Mouse (Mus musculus): ENCODE results near the gene Ascc1. TPM values are rescaled to one million over a fixed set of nuclear protein-coding genes. Genes with fewer than 3 reads are reported as not detected.

Gene Ascc1
- polyA plus RNA-seq, 1 experiment from 2014 or later, result 36.2 TPM

DNA sequence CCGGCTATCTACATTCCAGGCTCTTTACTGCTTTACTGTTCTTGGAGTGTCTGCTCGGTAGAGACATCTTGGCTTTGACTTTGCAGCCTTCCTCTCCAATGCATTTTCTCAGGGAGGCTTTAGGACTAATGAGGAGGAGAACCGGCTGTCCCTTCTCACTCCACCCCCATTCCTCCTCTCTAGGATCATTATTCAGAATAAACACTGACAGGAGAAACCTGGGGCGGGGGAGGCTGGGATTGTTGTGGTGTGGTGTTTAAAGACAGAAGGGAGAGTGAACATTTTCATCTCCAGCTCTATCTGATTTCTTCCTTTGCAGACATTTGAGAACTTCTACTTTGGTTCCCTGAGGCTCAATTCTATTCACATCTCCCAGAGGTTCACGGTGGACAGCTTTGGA, 95.2 kb downstream of the Ascc1 start:
- Histone ChIP-seq H3K4me3 (no peak overlapping the region), H3K4me1 (no peaks in the 10 kb centered on the region), H3K36me3 (peaks cover 10% of the 10 kb centered on the region; the same call in 1 of the 2 replicates), H3K9me3 (no peaks in the 10 kb centered on the region), H3K27ac (no peak overlapping the region), H3K27me3 (ENCODE audit: insufficient read depth, poor library complexity, severe bottlenecking) (peaks cover 81% of the 10 kb centered on the region)
- no peak for DNase-seq (ENCODE audit: low spot score)
- 79% methylated on average over 5 of the region's 5 CpGs for WGBS

DNA sequence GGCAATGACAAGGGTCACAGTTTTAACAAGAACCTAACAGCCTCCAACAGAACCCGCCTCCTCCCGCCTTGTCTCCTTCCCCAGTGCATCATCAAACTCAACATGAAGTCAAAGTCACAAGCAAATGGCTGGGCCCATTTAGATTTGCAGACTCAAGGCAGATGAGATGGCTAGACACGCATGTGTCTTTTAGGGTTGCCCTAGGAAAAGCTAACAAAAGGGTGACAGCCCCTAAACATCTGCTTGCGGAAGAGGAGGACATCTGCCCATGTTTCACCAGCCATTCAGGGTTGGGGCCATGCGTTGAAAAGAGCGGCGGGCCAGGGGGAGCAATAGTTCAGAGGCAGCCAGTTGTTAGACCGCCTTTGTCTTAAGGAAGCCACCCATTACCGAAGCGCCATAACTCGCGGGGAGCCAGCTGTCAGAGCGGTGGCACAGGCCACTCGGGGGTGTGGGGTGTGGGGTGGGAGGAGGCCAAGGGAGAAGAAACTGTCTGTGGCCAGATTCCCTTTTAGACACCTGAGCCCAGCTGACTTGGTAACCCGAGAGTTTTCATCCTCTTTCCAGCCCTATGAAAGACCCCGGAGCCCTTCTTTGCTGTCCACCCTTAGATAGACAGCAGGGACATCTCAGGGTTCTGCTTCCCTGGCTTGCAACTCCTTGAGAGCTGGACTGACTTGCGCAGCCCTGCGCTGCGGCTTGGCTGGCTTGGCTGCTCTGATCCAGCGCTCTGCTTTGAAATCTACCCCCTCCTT, 103.0 kb downstream of the Ascc1 start:
- Histone ChIP-seq H3K4me1 (peaks cover 28% of the 10 kb centered on the region), H3K36me3 (peaks cover 4% of the 10 kb centered on the region; the same call in 1 of the 2 replicates), H3K27ac (no peak overlapping the region), H3K27me3 (ENCODE audit: insufficient read depth, poor library complexity, severe bottlenecking) (peaks cover 88% of the 10 kb centered on the region), H3K9me3 (no peaks in the 10 kb centered on the region), H3K4me3 (peak overlapping the region; percentile 70)
- 17% methylated on average over 20 of the region's 20 CpGs for WGBS
- DNase-seq (ENCODE audit: low spot score), result no peak

DNA sequence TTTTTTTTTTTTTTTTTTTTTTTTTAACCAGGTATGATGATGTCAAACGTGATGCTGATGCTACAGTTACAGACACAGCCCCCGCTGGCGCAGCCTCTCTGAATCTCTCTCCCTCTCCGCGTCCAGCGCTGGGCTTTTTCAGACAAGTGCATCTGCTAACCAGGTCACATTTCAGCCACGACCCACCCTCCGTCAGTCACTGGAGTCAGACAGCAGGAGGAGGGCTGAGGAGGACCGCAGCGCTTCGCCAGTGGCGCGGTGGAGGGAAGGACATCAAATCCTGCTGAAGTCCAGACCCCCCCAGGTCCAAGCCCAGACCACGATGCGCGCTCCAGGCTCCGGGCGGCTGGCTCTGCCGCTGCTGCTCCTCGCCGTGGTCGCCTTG, 103.5 kb downstream of the Ascc1 start, which contains the start of gene Spock2:
Spock2 (plus strand) TSS at position 74 of the 385 bp plus-strand sequence.
- no peak for DNase-seq (ENCODE audit: low spot score)
- Histone ChIP-seq H3K4me1 (peaks cover 28% of the 10 kb centered on the region), H3K4me3 (peak within 1 kb of the TSS; percentile 70), H3K36me3 (no peaks in the 10 kb centered on the region), H3K27ac (peak within 1 kb of the TSS; percentile 37; the same call in 1 of the 2 replicates), H3K9me3 (no peaks in the 10 kb centered on the region), H3K27me3 (ENCODE audit: insufficient read depth, poor library complexity, severe bottlenecking) (peaks cover 94% of the 10 kb centered on the region)
- WGBS, result under 1% methylated on average over 22 of the region's 22 CpGs

DNA sequence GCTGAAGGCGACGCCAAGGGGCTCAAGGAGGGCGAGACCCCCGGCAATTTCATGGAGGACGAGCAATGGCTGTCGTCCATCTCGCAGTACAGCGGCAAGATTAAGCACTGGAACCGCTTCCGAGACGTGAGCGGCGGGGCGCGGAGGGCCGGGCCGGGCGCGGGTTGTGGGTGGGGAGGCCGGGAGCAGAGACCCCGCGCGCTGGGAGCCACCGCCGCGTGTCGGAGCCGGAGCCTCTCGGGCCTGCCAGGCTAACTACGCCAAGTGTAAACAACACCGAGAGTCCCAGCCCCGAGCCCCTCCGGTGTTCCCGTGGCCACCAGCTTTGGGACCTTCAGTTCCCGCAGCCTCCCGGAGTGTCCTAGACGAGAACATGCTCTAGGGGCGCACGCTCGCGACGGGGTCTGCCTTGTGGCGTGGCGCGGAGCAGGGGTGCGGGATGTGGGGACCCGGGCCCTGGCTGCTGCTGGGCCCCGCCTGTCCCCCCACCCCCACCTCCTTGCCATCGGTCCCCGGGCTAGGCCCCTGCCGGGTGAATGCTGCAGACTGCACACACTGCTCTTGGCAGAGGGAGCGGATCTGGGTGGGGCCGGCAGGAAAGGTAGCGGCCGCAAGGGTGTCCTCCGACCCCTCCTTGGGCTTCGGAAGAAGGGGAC, 104.1 kb downstream of the Ascc1 start:
- Histone ChIP-seq H3K36me3 (no peaks in the 10 kb centered on the region), H3K4me1 (peaks cover 28% of the 10 kb centered on the region), H3K4me3 (peak overlapping the region; percentile 70), H3K9me3 (no peaks in the 10 kb centered on the region), H3K27ac (peak overlapping the region; percentile 37; the same call in 1 of the 2 replicates), H3K27me3 (ENCODE audit: insufficient read depth, poor library complexity, severe bottlenecking) (peaks cover 99% of the 10 kb centered on the region)
- no peak for DNase-seq (ENCODE audit: low spot score)
- under 1% methylated on average over 57 of the region's 57 CpGs for WGBS

DNA sequence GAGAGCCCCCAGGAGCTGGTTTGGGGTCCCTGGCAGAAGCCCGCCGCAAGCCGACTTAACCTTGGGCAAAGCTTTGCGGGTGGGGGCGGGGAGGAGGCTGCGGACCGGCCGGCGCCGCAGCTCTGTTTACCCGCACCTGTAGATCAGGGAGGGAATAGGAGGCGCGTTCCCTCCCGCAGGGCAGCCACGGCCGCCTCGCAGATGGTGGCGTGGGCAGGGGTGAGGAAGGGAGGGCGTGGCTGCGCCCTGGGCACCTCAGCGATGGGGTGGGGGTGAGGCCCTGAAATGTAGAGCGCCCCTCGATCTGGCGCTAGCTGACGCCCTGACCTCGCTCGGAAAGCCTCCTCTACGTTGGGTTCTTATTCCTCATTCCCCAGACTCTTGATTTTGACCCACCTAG, 104.8 kb downstream of the Ascc1 start:
- no peak for DNase-seq (ENCODE audit: low spot score)

DNA sequence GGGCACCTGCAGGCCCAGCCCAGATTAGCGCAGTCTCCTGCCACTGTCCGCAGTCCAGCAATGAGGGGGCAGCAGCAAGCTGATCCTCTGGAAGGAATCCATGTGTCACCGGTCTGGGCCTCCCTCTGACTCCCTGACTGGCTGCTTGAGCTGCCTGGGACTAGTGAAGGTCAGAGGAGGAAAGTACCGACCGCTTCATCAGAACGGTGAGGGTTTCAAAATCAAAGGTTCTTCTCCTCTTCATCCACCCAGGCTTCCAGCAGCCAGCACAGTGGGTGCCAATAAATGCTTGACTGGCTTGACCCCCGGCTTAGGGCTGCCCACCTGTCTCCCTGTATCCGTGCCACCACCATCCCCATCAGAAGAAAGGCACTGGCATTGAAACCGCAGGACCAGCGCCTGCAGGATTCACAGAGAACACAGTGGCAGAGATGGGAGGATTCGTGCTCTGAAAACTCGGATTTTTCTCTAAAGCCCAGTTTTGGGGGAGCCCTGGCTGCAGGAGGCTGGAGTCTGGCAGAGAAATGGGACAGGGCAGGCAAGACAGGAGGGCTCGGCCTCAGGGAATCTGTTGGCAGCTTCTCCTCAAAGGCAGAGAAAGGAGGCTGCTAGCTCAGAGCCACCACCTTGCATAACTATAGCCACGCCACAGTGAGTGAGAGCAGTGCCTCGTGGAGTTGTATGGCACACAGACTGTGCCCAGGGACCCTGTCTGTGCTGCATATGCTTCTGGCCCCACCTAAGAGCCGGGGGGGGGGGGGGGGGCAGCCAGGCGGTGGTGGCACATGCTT, 105.9 kb downstream of the Ascc1 start:
- no peak for DNase-seq (ENCODE audit: low spot score)
- H3K27ac ChIP-seq, result no peak overlapping the region
- 43% methylated on average over 17 of the region's 17 CpGs for WGBS
- H3K9me3 ChIP-seq, result no peaks in the 10 kb centered on the region
- H3K36me3 ChIP-seq, result no peaks in the 10 kb centered on the region
- peaks cover 98% of the 10 kb centered on the region for H3K27me3 ChIP-seq (ENCODE audit: insufficient read depth, poor library complexity, severe bottlenecking)
- no peak overlapping the region for H3K4me3 ChIP-seq
- peaks cover 28% of the 10 kb centered on the region for H3K4me1 ChIP-seq

More for the DNA sequence above, 104.8 kb downstream of the Ascc1 start:
- H3K4me3 ChIP-seq, result peak overlapping the region; percentile 70
- peak overlapping the region; percentile 37; the same call in 1 of the 2 replicates for H3K27ac ChIP-seq
- peaks cover 28% of the 10 kb centered on the region for H3K4me1 ChIP-seq
- H3K36me3 ChIP-seq, result no peaks in the 10 kb centered on the region
- H3K9me3 ChIP-seq, result no peaks in the 10 kb centered on the region
- 2% methylated on average over 28 of the region's 28 CpGs for WGBS
- H3K27me3 ChIP-seq (ENCODE audit: insufficient read depth, poor library complexity, severe bottlenecking), result peaks cover 98% of the 10 kb centered on the region

DNA sequence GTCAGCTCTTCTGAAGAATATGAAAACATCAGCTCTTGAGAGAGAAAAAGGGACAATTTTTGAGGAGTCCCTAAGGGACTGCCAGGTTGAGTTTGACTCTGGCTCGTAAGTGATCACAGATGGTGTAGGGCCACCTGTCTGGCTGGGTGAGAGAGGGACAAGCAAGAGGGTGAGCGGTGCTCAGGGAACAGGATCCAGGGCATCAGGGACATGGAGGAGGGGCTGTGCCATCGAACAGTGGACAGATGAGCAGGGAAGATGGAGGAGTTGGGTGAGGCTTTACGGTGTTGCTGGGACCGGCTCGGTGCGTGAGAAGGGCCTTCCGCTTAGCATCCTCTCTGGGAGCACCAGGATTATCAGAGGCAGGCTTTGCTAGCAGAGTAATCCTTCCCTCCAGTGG, 106.7 kb downstream of the Ascc1 start:
- peaks cover 98% of the 10 kb centered on the region for H3K27me3 ChIP-seq (ENCODE audit: insufficient read depth, poor library complexity, severe bottlenecking)
- no peaks in the 10 kb centered on the region for H3K36me3 ChIP-seq
- H3K4me3 ChIP-seq, result no peak overlapping the region
- no peak overlapping the region for H3K27ac ChIP-seq
- H3K4me1 ChIP-seq, result peaks cover 28% of the 10 kb centered on the region
- 81% methylated on average over 8 of the region's 8 CpGs for WGBS
- no peaks in the 10 kb centered on the region for H3K9me3 ChIP-seq
- no peak for DNase-seq (ENCODE audit: low spot score)

DNA sequence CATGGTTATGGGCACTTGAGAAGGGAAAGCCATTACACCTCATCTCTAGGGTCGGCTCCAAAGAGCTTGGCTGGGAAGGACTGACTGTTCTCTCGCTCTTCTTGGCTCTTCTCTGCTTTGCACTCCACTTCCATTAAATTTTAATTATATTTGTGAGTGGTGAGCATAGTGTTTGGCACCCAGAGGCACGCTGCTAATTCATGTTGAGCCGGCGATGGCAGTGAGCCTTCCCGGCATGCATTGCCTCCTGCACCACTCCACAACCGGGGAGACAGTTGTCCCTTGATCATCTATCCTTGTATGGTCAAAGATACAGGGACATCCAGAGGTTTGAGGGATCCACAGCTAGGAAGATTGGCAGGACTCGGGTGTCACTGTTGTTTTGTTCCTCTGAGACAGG, 107.4 kb downstream of the Ascc1 start:
- Histone ChIP-seq H3K4me1 (peaks cover 28% of the 10 kb centered on the region), H3K36me3 (no peaks in the 10 kb centered on the region), H3K27ac (no peak overlapping the region), H3K4me3 (no peak overlapping the region), H3K9me3 (no peaks in the 10 kb centered on the region), H3K27me3 (ENCODE audit: insufficient read depth, poor library complexity, severe bottlenecking) (peaks cover 95% of the 10 kb centered on the region)
- DNase-seq (ENCODE audit: low spot score), result no peak
- WGBS, result 78% methylated on average over 8 of the region's 8 CpGs

DNA sequence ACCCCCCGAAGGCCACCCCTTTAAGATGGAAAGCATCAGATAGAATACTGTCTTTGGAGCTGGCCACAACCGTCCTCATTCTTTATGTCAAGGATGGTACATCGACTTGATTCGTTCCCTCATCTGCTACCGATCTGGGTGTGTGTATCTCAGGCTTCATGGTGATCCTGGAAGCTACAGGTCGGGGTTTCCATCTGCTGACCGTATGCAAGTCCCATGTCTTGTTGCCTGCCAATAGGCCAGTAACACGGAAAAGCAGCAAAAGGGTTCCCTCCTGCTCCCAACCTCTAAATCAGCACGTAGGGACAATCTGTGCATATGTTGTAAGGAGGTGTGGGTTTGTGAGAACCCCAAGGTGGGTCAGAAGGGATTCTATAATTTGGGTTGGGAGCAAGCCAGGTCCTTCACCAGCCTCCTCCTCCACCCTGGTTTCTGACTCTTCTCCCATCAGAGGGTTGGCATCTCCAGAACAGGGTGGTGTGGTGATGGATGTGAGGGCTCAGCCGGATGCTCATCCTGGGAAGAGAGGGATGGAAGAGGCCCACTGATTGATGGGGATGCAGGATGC, 108.4 kb downstream of the Ascc1 start:
- H3K9me3 ChIP-seq, result no peaks in the 10 kb centered on the region
- no peak for DNase-seq (ENCODE audit: low spot score)
- 79% methylated on average over 10 of the region's 10 CpGs for WGBS
- no peak overlapping the region for H3K4me3 ChIP-seq
- no peak overlapping the region for H3K27ac ChIP-seq
- peaks cover 95% of the 10 kb centered on the region for H3K27me3 ChIP-seq (ENCODE audit: insufficient read depth, poor library complexity, severe bottlenecking)
- no peaks in the 10 kb centered on the region for H3K36me3 ChIP-seq
- H3K4me1 ChIP-seq, result peaks cover 27% of the 10 kb centered on the region

DNA sequence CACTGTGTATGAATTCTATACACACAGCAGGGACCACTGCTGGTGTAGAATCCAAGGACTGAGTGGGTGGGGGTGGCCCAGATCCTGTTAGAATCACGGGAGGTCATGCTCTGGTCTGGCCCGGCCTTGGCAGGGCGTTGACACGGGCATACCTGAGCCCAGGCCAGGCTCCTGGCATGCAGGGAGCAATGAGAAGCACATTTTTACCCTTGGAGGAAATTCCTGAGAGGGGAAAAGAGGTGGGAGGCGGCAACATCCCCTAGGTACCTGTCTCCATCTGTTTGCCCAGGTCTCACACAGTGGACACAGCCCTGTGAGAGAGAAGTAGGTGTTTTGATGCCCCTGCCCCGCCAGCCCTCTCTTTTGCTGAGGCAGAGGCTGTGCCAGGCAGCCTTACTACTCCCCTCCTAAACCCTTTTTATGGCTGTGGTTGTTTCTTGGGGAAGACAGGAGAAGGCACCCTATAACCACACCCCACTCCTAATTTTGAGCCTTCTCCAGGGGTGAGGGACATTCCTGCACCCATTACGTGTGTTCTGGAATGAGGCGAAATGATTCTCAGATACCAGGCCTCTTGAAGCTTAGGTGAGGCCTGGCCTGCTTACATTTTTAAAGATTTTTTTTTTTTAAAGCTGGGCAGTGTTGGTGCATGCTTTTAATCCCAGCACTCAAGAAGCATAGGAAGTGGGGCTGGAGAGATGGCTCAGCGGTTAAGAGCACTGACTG, 111.5 kb downstream of the Ascc1 start:
- WGBS, result 83% methylated on average over 9 of the region's 9 CpGs
- H3K9me3 ChIP-seq, result no peaks in the 10 kb centered on the region

DNA sequence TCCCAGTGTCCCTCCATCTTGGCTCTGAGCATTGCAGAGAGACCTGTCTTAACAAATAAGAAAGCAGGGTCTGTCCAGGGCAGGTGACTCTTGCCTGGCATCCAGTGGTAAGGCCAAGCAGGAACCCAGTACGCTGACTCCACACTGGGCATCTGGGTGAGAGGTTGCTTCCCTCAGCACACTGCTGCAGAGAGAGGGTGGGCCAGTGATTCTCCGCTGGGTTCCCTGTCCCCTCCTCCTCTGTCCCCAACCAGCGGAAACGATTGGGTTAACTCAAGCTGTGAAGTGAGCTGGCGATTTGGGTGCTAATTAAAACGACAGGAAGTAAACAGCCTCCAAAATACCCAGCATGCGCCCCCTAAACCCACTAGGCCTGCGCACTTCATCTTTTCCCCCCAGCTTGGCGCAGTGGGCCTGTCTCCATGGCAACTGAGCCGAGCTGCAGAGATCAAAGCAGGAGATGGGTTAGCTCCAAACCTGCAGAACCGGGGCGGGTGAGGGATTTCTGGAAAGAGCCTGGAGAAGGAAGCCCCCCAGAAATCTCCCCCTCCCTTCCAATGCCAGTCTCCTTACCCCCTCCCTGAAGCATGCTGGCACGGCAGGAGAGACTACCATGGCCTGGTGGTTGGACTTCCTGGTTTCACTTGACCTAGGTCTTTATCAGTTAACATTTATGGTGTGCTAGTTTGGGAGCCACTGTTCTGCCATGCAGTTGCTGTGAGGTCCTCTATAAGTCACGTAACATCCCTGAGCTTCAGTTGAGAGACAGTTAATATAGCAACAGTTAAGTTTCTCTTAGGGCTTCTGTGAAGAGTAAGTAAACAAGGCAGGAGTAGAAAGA, 113.0 kb downstream of the Ascc1 start:
- no peak overlapping the region for H3K27ac ChIP-seq
- DNase-seq (ENCODE audit: low spot score), result no peak
- peak overlapping the region; percentile 13; the same call in 1 of the 2 replicates for H3K4me3 ChIP-seq
- peaks cover 95% of the 10 kb centered on the region for H3K27me3 ChIP-seq (ENCODE audit: insufficient read depth, poor library complexity, severe bottlenecking)
- no peaks in the 10 kb centered on the region for H3K36me3 ChIP-seq
- no peaks in the 10 kb centered on the region for H3K9me3 ChIP-seq
- WGBS, result 7% methylated on average over 14 of the region's 14 CpGs
- peaks cover 35% of the 10 kb centered on the region for H3K4me1 ChIP-seq

More for the DNA sequence above, 111.5 kb downstream of the Ascc1 start:
- no peak overlapping the region for H3K4me3 ChIP-seq
- H3K27me3 ChIP-seq (ENCODE audit: insufficient read depth, poor library complexity, severe bottlenecking), result peaks cover 95% of the 10 kb centered on the region
- no peaks in the 10 kb centered on the region for H3K36me3 ChIP-seq
- DNase-seq (ENCODE audit: low spot score), result no peak
- peaks cover 33% of the 10 kb centered on the region for H3K4me1 ChIP-seq
- H3K27ac ChIP-seq, result no peak overlapping the region
